Mouse (Mus musculus): ENCODE data around the gene Lhpp.

Lhpp gene

GRCm38 (mm10) chr7:132610468-132611318 is at the start of gene Lhpp:
Gene Lhpp (plus strand): TSS chr7:132610638.
- in situ Hi-C loops (cut with MboI, MseI) = no loop called here

GRCm38 (mm10) chr7:132565831-132566230 is 44.6 kb upstream of the Lhpp start:
- in situ Hi-C loops (cut with MboI, MseI) = no loop called here

GRCm38 (mm10) chr7:132568817-132569216 is 41.6 kb upstream of the Lhpp start:
- in situ Hi-C loops (cut with MboI, MseI) = no loop called here

- in situ Hi-C loops (cut with MboI, MseI) = loop anchor here (10.0 kb wide), 1 partner anchor 1165 kb away; no protein-coding TSS in a partner anchor
Observed at GRCm38 (mm10) chr7:132570071-132570470, 40.4 kb upstream of the Lhpp start.

GRCm38 (mm10) chr7:132571481-132571880 is 39.0 kb upstream of the Lhpp start:
- in situ Hi-C loops (cut with MboI, MseI) = loop anchor here (10.0 kb wide), 1 partner anchor 1167 kb away; no protein-coding TSS in a partner anchor

GRCm38 (mm10) chr7:132572738-132573137 is 37.7 kb upstream of the Lhpp start:
- in situ Hi-C loops (cut with MboI, MseI) = loop anchor here (10.0 kb wide), 1 partner anchor 1168 kb away; no protein-coding TSS in a partner anchor

GRCm38 (mm10) chr7:132573205-132573604 is 37.2 kb upstream of the Lhpp start:
- in situ Hi-C loops (cut with MboI, MseI) = loop anchor here (10.0 kb wide), 1 partner anchor 1168 kb away; no protein-coding TSS in a partner anchor

GRCm38 (mm10) chr7:132574646-132575045 is 35.8 kb upstream of the Lhpp start:
- in situ Hi-C loops (cut with MboI, MseI) = loop anchor here (10.0 kb wide), 1 partner anchor 1170 kb away; no protein-coding TSS in a partner anchor

GRCm38 (mm10) chr7:132575623-132576022 is 34.8 kb upstream of the Lhpp start:
- in situ Hi-C loops (cut with MboI, MseI) = loop anchor here (10.0 kb wide), 1 partner anchor 1171 kb away; no protein-coding TSS in a partner anchor

- in situ Hi-C loops (cut with MboI, MseI) = loop anchor here (10.0 kb wide), 1 partner anchor 1171 kb away; no protein-coding TSS in a partner anchor
Observed at GRCm38 (mm10) chr7:132576116-132576650, 34.3 kb upstream of the Lhpp start, which contains the start of gene Oat. Gene Oat (minus strand): TSS chr7:132576398.

- in situ Hi-C loops (cut with MboI, MseI) = loop anchor here (10.0 kb wide), 1 partner anchor 1172 kb away; no protein-coding TSS in a partner anchor
Observed at GRCm38 (mm10) chr7:132576891-132577290, 33.5 kb upstream of the Lhpp start.

- in situ Hi-C loops (cut with MboI, MseI) = no loop called here
Observed at GRCm38 (mm10) chr7:132580511-132580910, 29.9 kb upstream of the Lhpp start.

- in situ Hi-C loops (cut with MboI, MseI) = no loop called here
Observed at GRCm38 (mm10) chr7:132581441-132581840, 29.0 kb upstream of the Lhpp start.

- in situ Hi-C loops (cut with MboI, MseI) = no loop called here
Observed at GRCm38 (mm10) chr7:132585695-132586491, 24.5 kb upstream of the Lhpp start.

GRCm38 (mm10) chr7:132587167-132587566 is 23.3 kb upstream of the Lhpp start:
- in situ Hi-C loops (cut with MboI, MseI) = no loop called here

- in situ Hi-C loops (cut with MboI, MseI) = no loop called here
Observed at GRCm38 (mm10) chr7:132589610-132590009, 20.8 kb upstream of the Lhpp start.

GRCm38 (mm10) chr7:132593762-132594161 is 16.7 kb upstream of the Lhpp start:
- in situ Hi-C loops (cut with MboI, MseI) = no loop called here

GRCm38 (mm10) chr7:132594325-132594724 is 16.1 kb upstream of the Lhpp start:
- in situ Hi-C loops (cut with MboI, MseI) = no loop called here

- in situ Hi-C loops (cut with MboI, MseI) = no loop called here
Observed at GRCm38 (mm10) chr7:132595787-132596186, 14.7 kb upstream of the Lhpp start.

GRCm38 (mm10) chr7:132596557-132597250 is 13.7 kb upstream of the Lhpp start:
- in situ Hi-C loops (cut with MboI, MseI) = no loop called here
